ENCODE assay signal across 8 mouse cellular contexts in the genomic region with DNA sequence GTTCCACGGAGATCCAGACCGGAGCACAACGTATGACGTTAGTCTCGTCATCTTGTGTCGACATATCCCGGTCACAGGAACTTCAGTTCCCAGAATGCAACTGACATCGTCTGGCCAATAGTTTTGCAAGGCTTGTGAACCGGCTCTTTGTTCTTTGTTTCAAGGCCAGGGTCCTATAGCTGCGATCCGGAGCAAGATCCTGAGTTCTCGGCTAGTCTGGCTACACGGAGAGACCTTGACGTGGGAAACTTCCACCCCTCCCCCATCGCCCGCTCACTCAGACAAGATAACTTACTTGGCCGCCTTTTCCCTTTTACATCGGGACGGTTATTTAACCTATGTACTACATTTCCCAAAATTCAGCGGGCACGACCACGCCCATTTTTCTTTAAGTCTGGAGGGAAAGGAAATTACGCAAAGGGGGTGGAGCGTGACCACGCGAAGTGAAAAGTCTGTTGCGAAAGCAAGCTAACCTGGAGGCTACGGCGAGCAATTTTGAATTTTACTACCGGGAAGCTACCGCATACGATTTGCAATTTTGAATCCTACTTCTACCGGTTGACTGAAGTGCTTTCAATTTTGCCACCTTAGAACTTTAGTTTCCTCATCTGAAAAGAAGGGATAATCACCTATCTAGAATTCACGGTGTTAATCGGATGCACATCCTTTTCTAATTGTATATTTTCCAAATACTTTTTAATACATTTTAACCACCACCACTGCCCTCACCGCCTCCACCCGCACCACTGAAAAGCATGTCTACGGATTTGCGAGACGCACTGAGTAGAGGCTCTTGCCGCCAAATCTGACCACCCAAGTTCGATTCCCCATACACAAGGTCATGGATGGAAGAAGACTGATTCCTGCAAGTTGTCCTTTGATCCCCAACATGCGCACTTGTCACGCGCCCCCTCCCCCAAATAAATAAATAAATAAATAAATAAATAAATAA. TPM values are rescaled to one million over a fixed set of nuclear protein-coding genes. Genes with fewer than 3 reads are reported as not detected.
DNase-seq lines count a peak whose midpoint lies in the region; ATAC-seq and TF ChIP-seq lines count a peak whose summit lies in the region.

A gene (minus strand): TSS at position 73 of the 952 bp plus-strand sequence.

- no peaks in the 10 kb centered on the region; the same call in 1 of the 2 replicates for H3K9me3 ChIP-seq in forebrain, embryonic 10.5 days
- no peaks in the 10 kb centered on the region for H3K9me3 ChIP-seq in heart, embryonic 15.5 days (replicated peaks)
- no peaks in the 10 kb centered on the region for H3K9me3 ChIP-seq in liver, embryonic 14.5 days (ENCODE audit: control insufficient read depth, low read length)
- H3K9me3 ChIP-seq in neural tube, embryonic 11.5 days (ENCODE audit: control insufficient read depth, low read length) = no peaks in the 10 kb centered on the region
- no peaks in the 10 kb centered on the region for H3K9me3 ChIP-seq in stomach, postnatal 0 days (ENCODE audit: control insufficient read depth, low read length)

- TF ChIP-seq CTCF in liver, embryonic 14.5 days (IDR thresholded peaks at IDR 0.05; ENCODE audit: low read depth) = no peak
- TF ChIP-seq CTCF in stomach, postnatal 0 days (IDR thresholded peaks at IDR 0.05; ENCODE audit: low read depth) = no peak

- peak within 1 kb of the TSS; percentile 63 for H3K4me3 ChIP-seq in forebrain, embryonic 10.5 days
- peak within 1 kb of the TSS; percentile 65 for H3K4me3 ChIP-seq in heart, embryonic 15.5 days
- H3K4me3 ChIP-seq in liver, embryonic 14.5 days (ENCODE audit: insufficient read depth in 1 of 2, low read depth in 2 of 2, low read length in 2 of 2) = peak within 1 kb of the TSS; percentile 85 to 97
- peak within 1 kb of the TSS; percentile 55 for H3K4me3 ChIP-seq in neural tube, embryonic 11.5 days (ENCODE audit: low read depth, low read length)
- peak within 1 kb of the TSS; percentile 51 for H3K4me3 ChIP-seq in stomach, postnatal 0 days (ENCODE audit: low read depth, low read length)

- no peak for TF ChIP-seq EP300 in liver, embryonic 14.5 days (IDR thresholded peaks at IDR 0.05; ENCODE audit: low read depth)
- no peak for TF ChIP-seq EP300 in stomach, postnatal 0 days (optimal IDR thresholded peaks at IDR 0.05)

- peaks cover 10% of the 10 kb centered on the region for H3K4me1 ChIP-seq in forebrain, embryonic 10.5 days
- H3K4me1 ChIP-seq in heart, embryonic 15.5 days (replicated peaks) = peaks cover 7% of the 10 kb centered on the region
- H3K4me1 ChIP-seq in liver, embryonic 14.5 days (replicated peaks; ENCODE audit: control insufficient read depth in 2 of 2, insufficient read depth in 2 of 2, low read length in 1 of 2) = peaks cover 0 to 7% of the 10 kb centered on the region in 2 experiments; a peak in 2 of 4 replicates
- no peaks in the 10 kb centered on the region for H3K4me1 ChIP-seq in neural tube, embryonic 11.5 days (ENCODE audit: control insufficient read depth, insufficient read depth, low read length)
- no peaks in the 10 kb centered on the region for H3K4me1 ChIP-seq in stomach, postnatal 0 days (replicated peaks; ENCODE audit: control insufficient read depth, insufficient read depth)

- 14% methylated on average over 45 of the region's 45 CpGs for WGBS in forebrain, embryonic 10.5 days
- 9% methylated on average over 45 of the region's 45 CpGs for WGBS in heart, embryonic 15.5 days
- 8% methylated on average over 45 of the region's 45 CpGs for WGBS in liver, embryonic 14.5 days (ENCODE audit: insufficient replicate concordance)
- 15% methylated on average over 45 of the region's 45 CpGs for WGBS in neural tube, embryonic 11.5 days
- 14% methylated on average over 45 of the region's 45 CpGs for WGBS in stomach, postnatal 0 days

- H3K27me3 ChIP-seq in forebrain, embryonic 10.5 days (ENCODE audit: poor library complexity, severe bottlenecking) = no peaks in the 10 kb centered on the region
- H3K27me3 ChIP-seq in heart, embryonic 15.5 days = no peaks in the 10 kb centered on the region
- no peaks in the 10 kb centered on the region for H3K27me3 ChIP-seq in liver, embryonic 14.5 days (ENCODE audit: control insufficient read depth, insufficient read depth, low read length)
- no peaks in the 10 kb centered on the region for H3K27me3 ChIP-seq in neural tube, embryonic 11.5 days (ENCODE audit: control insufficient read depth, insufficient read depth, low read length)
- no peaks in the 10 kb centered on the region for H3K27me3 ChIP-seq in stomach, postnatal 0 days (ENCODE audit: control insufficient read depth, insufficient read depth, low read length)

- H3K9ac ChIP-seq in heart, embryonic 15.5 days = peak within 1 kb of the TSS; percentile 58
- peak within 1 kb of the TSS; percentile 79 for H3K9ac ChIP-seq in liver, embryonic 14.5 days (replicated peaks)
- H3K9ac ChIP-seq in neural tube, embryonic 11.5 days (ENCODE audit: low read length) = peak within 1 kb of the TSS; percentile 59
- peak within 1 kb of the TSS; percentile 64 for H3K9ac ChIP-seq in stomach, postnatal 0 days (ENCODE audit: low read length)

- peaks cover 2% of the 10 kb centered on the region; the same call in 1 of the 2 replicates for H3K36me3 ChIP-seq in forebrain, embryonic 10.5 days (replicated peaks)
- no peaks in the 10 kb centered on the region for H3K36me3 ChIP-seq in heart, embryonic 15.5 days
- no peaks in the 10 kb centered on the region; the same call in 1 of the 2 replicates for H3K36me3 ChIP-seq in liver, embryonic 14.5 days (replicated peaks; ENCODE audit: control insufficient read depth, insufficient read depth, low read depth)
- H3K36me3 ChIP-seq in neural tube, embryonic 11.5 days (ENCODE audit: control insufficient read depth, insufficient read depth, low read length) = no peaks in the 10 kb centered on the region
- H3K36me3 ChIP-seq in stomach, postnatal 0 days (ENCODE audit: control insufficient read depth, insufficient read depth, low read length) = no peaks in the 10 kb centered on the region

- peak; percentile 95 for ATAC-seq in CD4-positive, CD25-positive, alpha-beta regulatory T cell, adult 4 months
- ATAC-seq in heart, embryonic 15.5 days (replicated peaks; ENCODE audit: insufficient number of reproducible peaks, insufficient read depth, low FRiP score, low read depth) = peak; percentile 87
- ATAC-seq in liver, embryonic 14.5 days (ENCODE audit: insufficient read depth) = peak; percentile 92
- peak; percentile 93 for ATAC-seq in neural tube, embryonic 11.5 days (ENCODE audit: insufficient read depth, low FRiP score, low TSS enrichment)
- ATAC-seq in stomach, postnatal 0 days (ENCODE audit: low FRiP score, low TSS enrichment) = peak; percentile 95

- H3K4me2 ChIP-seq in heart, embryonic 15.5 days = peak within 1 kb of the TSS; percentile 64
- H3K4me2 ChIP-seq in liver, embryonic 14.5 days (ENCODE audit: low read depth) = peak within 1 kb of the TSS; percentile 74
- H3K4me2 ChIP-seq in neural tube, embryonic 11.5 days (ENCODE audit: low read depth) = peak within 1 kb of the TSS; percentile 57
- peak within 1 kb of the TSS; percentile 58 for H3K4me2 ChIP-seq in stomach, postnatal 0 days (replicated peaks; ENCODE audit: low read depth)

- H3K27ac ChIP-seq in forebrain, embryonic 10.5 days = peak within 1 kb of the TSS; percentile 93
- peak within 1 kb of the TSS; percentile 75 for H3K27ac ChIP-seq in heart, embryonic 15.5 days
- H3K27ac ChIP-seq in liver, embryonic 14.5 days = peak within 1 kb of the TSS; percentile 71
- no peak within 1 kb of the TSS for H3K27ac ChIP-seq in neural tube, embryonic 11.5 days (ENCODE audit: low read depth, low read length)
- H3K27ac ChIP-seq in stomach, postnatal 0 days (replicated peaks) = no peak within 1 kb of the TSS; the same call in 1 of the 2 replicates

- peak; percentile 81 for DNase-seq in c-Kit-negative CD71-positive TER-119-positive erythroid progenitor cells, embryonic 14.5 days (ENCODE audit: low read depth, low spot score)
- DNase-seq in forebrain, embryonic 10.5 days (ENCODE audit: extremely low spot score, low spot score) = peak; percentile 75
- DNase-seq in kidney, postnatal 25 days = peak; percentile 90 to 91
- DNase-seq in liver, embryonic 14.5 days (ENCODE audit: low read depth in 3 of 3, low spot score in 3 of 3) = peak; percentile 85 to 90 (median 86)
- peak; percentile 82 for DNase-seq in neural tube, embryonic 11.5 days (ENCODE audit: low spot score)
- DNase-seq in stomach, postnatal 0 days (ENCODE audit: low spot score) = peak; percentile 79

RNA-seq across cellular contexts. Expression of the gene that starts here (rescaled TPM):
- polyA plus RNA-seq in CD4-positive, CD25-positive, alpha-beta regulatory T cell, adult 4 months (2017; shearing (Covaris generic)) = 10 to 100 TPM; 17.9 to 25.1 TPM
- polyA plus RNA-seq in forebrain, embryonic 10.5 days (2016; fragmentation: Nextera tagmentation; extraction: Ambion mirVana) = 47.9 and 48.9 TPM in 2 replicates
- 20.8 and 29.6 TPM in 2 replicates for polyA plus RNA-seq in heart, embryonic 15.5 days (2015; fragmentation: Nextera tagmentation; extraction: Ambion mirVana)
- 23.9 and 27.1 TPM in 2 replicates for polyA plus RNA-seq in liver, embryonic 14.5 days (2012; rRNA removed)
- polyA plus RNA-seq in liver, embryonic 14.5 days (2014; fragmentation: Nextera tagmentation; extraction: Ambion mirVana) = 35.2 and 37.5 TPM in 2 replicates
- polyA plus RNA-seq in neural tube, embryonic 11.5 days (2014; fragmentation: Nextera tagmentation; extraction: Ambion mirVana) = 48.0 and 55.7 TPM in 2 replicates
- polyA plus RNA-seq in stomach, postnatal 0 days (2015; fragmentation: Nextera tagmentation; extraction: Ambion mirVana) = 19.9 and 20.3 TPM in 2 replicates

Comparison
In these comparisons a context has a peak if more than half of its experiments do, and no peak if none do; other contexts are left out.
1. H3K27ac ChIP-seq: peak in forebrain, embryonic 10.5 days (single experiment), heart, embryonic 15.5 days (single experiment) and liver, embryonic 14.5 days (single experiment); none in neural tube, embryonic 11.5 days (single experiment) and stomach, postnatal 0 days (single experiment).
2. Peak in every context shown above with its lines, with median percentiles within 50 percentile points of each other: ATAC-seq, DNase-seq, H3K4me3 ChIP-seq, H3K4me2 ChIP-seq and H3K9ac ChIP-seq.